Mouse (Mus musculus) hindbrain, embryonic 15.5 days (tissue): Measurements from ENCODE around the gene Pde1a. TPM values are rescaled to one million over a fixed set of nuclear protein-coding genes. Genes with fewer than 3 reads are reported as not detected.

Source experiments
- ATAC-seq: fragments of 200-750 bp; cut with Nextera tagmentation; 2 replicates; pipeline ENCODE4 v1.8.0; 2017; ENCODE audit warnings: low read depth, moderate number of reproducible peaks, moderate TSS enrichment; ENCODE audit not compliant: low FRiP score
- H3K27ac ChIP-seq: fragments of 300-500 bp; sonication (generic); replicated peaks from 2 replicates; pipeline ENCODE4 v1.5.1; 2015; ENCODE audit warnings: mild to moderate bottlenecking, inconsistent platforms
- H3K27me3 ChIP-seq: fragments of 300-500 bp; sonication (generic); 2 replicates; pipeline ENCODE4 v1.6.1; 2015; ENCODE audit warnings: control low read depth, inconsistent platforms
- H3K36me3 ChIP-seq: fragments of 300-500 bp; sonication (generic); 2 replicates; pipeline ENCODE4 v1.6.1; 2015; ENCODE audit warnings: control low read depth, inconsistent platforms
- H3K4me1 ChIP-seq: fragments of 300-500 bp; sonication (generic); replicated peaks from 2 replicates; pipeline ENCODE4 v1.6.1; 2015; ENCODE audit warnings: control low read depth, inconsistent platforms
- H3K4me2 ChIP-seq: fragments of 300-500 bp; sonication (generic); 2 replicates; pipeline ENCODE4 v1.6.1; 2015; ENCODE audit warnings: moderate library complexity, mild to moderate bottlenecking, inconsistent platforms
- H3K4me3 ChIP-seq: fragments of 300-500 bp; sonication (generic); 2 replicates; pipeline ENCODE4 v1.5.1; 2015; ENCODE audit warnings: mild to moderate bottlenecking, inconsistent platforms
- H3K9ac ChIP-seq: fragments of 300-500 bp; sonication (generic); 2 replicates; pipeline ENCODE4 v1.6.1; 2015; ENCODE audit warnings: inconsistent platforms
- H3K9me3 ChIP-seq: fragments of 300-500 bp; sonication (generic); 2 replicates; pipeline ENCODE4 v1.6.1; 2016; ENCODE audit warnings: control low read depth, inconsistent platforms
- WGBS: fragments of 180-500 bp; shearing (Covaris S2); methylation state at CpG from one replicate; pipeline ENCODE4 v1.1.7; 2015; 5-methylcytosine and 5-hydroxymethylcytosine counted together
- polyA plus RNA-seq: library from polyadenylated mRNA; unstranded; fragments of >200 nt; fragmentation: Nextera tagmentation; extraction: Ambion mirVana; gene quantifications from 2 replicates; pipeline ENCODE4 v1.2.1, GENCODE M21; 2015

Gene Pde1a
- polyA plus RNA-seq, 1 experiment from 2014 or later = 9.0 TPM

GRCm38 (mm10) chr2:80037971-80038370 is 91.3 kb downstream of the Pde1a start:
- Histone ChIP-seq H3K36me3 (no peaks in the 10 kb centered on the region), H3K27me3 (no peaks in the 10 kb centered on the region), H3K4me2 (no peak overlapping the region), H3K9me3 (no peaks in the 10 kb centered on the region), H3K27ac (no peak overlapping the region), H3K4me3 (no peak overlapping the region), H3K4me1 (no peaks in the 10 kb centered on the region), H3K9ac (no peak overlapping the region)
- WGBS = 73% methylated on average over 5 of the region's 5 CpGs
- ATAC-seq = no peak

- Histone ChIP-seq H3K9ac (no peak overlapping the region), H3K27ac (no peak overlapping the region), H3K4me3 (no peak overlapping the region), H3K4me2 (no peak overlapping the region), H3K4me1 (no peaks in the 10 kb centered on the region), H3K36me3 (no peaks in the 10 kb centered on the region), H3K9me3 (no peaks in the 10 kb centered on the region), H3K27me3 (no peaks in the 10 kb centered on the region)
- no peak for ATAC-seq
- 80% methylated on average over 2 of the region's 2 CpGs for WGBS
These were observed 100.2 kb downstream of the Pde1a start for GRCm38 (mm10) chr2:80029051-80029450.

GRCm38 (mm10) chr2:80026053-80026452 is 103.2 kb downstream of the Pde1a start:
- H3K36me3 ChIP-seq = no peaks in the 10 kb centered on the region
- no peak overlapping the region for H3K27ac ChIP-seq
- no peak overlapping the region for H3K4me2 ChIP-seq
- H3K4me1 ChIP-seq = no peaks in the 10 kb centered on the region
- ATAC-seq = no peak
- H3K9me3 ChIP-seq = no peaks in the 10 kb centered on the region
- no peaks in the 10 kb centered on the region for H3K27me3 ChIP-seq
- H3K9ac ChIP-seq = no peak overlapping the region
- no peak overlapping the region for H3K4me3 ChIP-seq
- WGBS = 95% methylated on average over 1 of the region's 1 CpGs

- Histone ChIP-seq H3K36me3 (no peaks in the 10 kb centered on the region), H3K9ac (no peak overlapping the region), H3K27ac (no peak overlapping the region), H3K4me2 (no peak overlapping the region), H3K27me3 (no peaks in the 10 kb centered on the region), H3K4me1 (no peaks in the 10 kb centered on the region), H3K9me3 (no peaks in the 10 kb centered on the region), H3K4me3 (no peak overlapping the region)
- 83% methylated on average over 1 of the region's 1 CpGs for WGBS
- no peak for ATAC-seq
These were observed 103.7 kb downstream of the Pde1a start for GRCm38 (mm10) chr2:80025597-80025996.

- WGBS = 86% methylated on average over 1 of the region's 1 CpGs
- H3K36me3 ChIP-seq = no peaks in the 10 kb centered on the region
- H3K9me3 ChIP-seq = no peaks in the 10 kb centered on the region
- no peak for ATAC-seq
- no peak overlapping the region for H3K9ac ChIP-seq
- no peak overlapping the region for H3K4me3 ChIP-seq
- H3K4me2 ChIP-seq = no peak overlapping the region
- no peaks in the 10 kb centered on the region for H3K4me1 ChIP-seq
- no peaks in the 10 kb centered on the region for H3K27me3 ChIP-seq
- no peak overlapping the region for H3K27ac ChIP-seq
These were observed 104.2 kb downstream of the Pde1a start for GRCm38 (mm10) chr2:80025038-80025437.

- H3K27me3 ChIP-seq = no peaks in the 10 kb centered on the region
- 95% methylated on average over 3 of the region's 3 CpGs for WGBS
These were observed 115.1 kb downstream of the Pde1a start for GRCm38 (mm10) chr2:80014161-80014560.

GRCm38 (mm10) chr2:80013060-80013459 is 116.2 kb downstream of the Pde1a start:
- Histone ChIP-seq H3K27me3 (no peaks in the 10 kb centered on the region), H3K4me2 (no peak overlapping the region), H3K4me1 (no peaks in the 10 kb centered on the region), H3K9ac (no peak overlapping the region), H3K27ac (no peak overlapping the region; the same call in 1 of the 2 replicates), H3K9me3 (no peaks in the 10 kb centered on the region), H3K4me3 (no peak overlapping the region), H3K36me3 (no peaks in the 10 kb centered on the region)
- 47% methylated on average over 4 of the region's 4 CpGs for WGBS
- no peak for ATAC-seq

More at GRCm38 (mm10) chr2:80014161-80014560, 115.1 kb downstream of the Pde1a start:
- no peaks in the 10 kb centered on the region for H3K9me3 ChIP-seq
- H3K4me1 ChIP-seq = no peaks in the 10 kb centered on the region
- no peak overlapping the region for H3K4me3 ChIP-seq
- H3K9ac ChIP-seq = no peak overlapping the region
- ATAC-seq = no peak
- no peak overlapping the region for H3K4me2 ChIP-seq
- no peak overlapping the region for H3K27ac ChIP-seq
- H3K36me3 ChIP-seq = no peaks in the 10 kb centered on the region

GRCm38 (mm10) chr2:79999168-79999567 is 130.1 kb downstream of the Pde1a start:
- 96% methylated on average over 3 of the region's 3 CpGs for WGBS
- Histone ChIP-seq H3K4me3 (no peak overlapping the region), H3K4me2 (no peak overlapping the region), H3K9ac (no peak overlapping the region), H3K4me1 (no peaks in the 10 kb centered on the region), H3K27ac (no peak overlapping the region), H3K36me3 (no peaks in the 10 kb centered on the region), H3K9me3 (no peaks in the 10 kb centered on the region), H3K27me3 (no peaks in the 10 kb centered on the region)
- no peak for ATAC-seq

- no peak overlapping the region for H3K4me2 ChIP-seq
- no peaks in the 10 kb centered on the region for H3K4me1 ChIP-seq
- no peaks in the 10 kb centered on the region for H3K36me3 ChIP-seq
- H3K9ac ChIP-seq = no peak overlapping the region
- no peak overlapping the region for H3K27ac ChIP-seq
- WGBS = 83% methylated on average over 2 of the region's 2 CpGs
- no peak overlapping the region for H3K4me3 ChIP-seq
- no peak for ATAC-seq
- H3K27me3 ChIP-seq = no peaks in the 10 kb centered on the region
- no peaks in the 10 kb centered on the region for H3K9me3 ChIP-seq
These were observed 130.8 kb downstream of the Pde1a start for GRCm38 (mm10) chr2:79998460-79998859.

GRCm38 (mm10) chr2:79991642-79992041 is 137.6 kb downstream of the Pde1a start:
- H3K9me3 ChIP-seq = no peaks in the 10 kb centered on the region
- no peaks in the 10 kb centered on the region for H3K4me1 ChIP-seq
- H3K4me3 ChIP-seq = no peak overlapping the region
- no peak overlapping the region for H3K27ac ChIP-seq
- no peak overlapping the region for H3K4me2 ChIP-seq
- 81% methylated on average over 6 of the region's 6 CpGs for WGBS
- no peak overlapping the region for H3K9ac ChIP-seq
- no peak for ATAC-seq
- no peaks in the 10 kb centered on the region for H3K36me3 ChIP-seq
- no peaks in the 10 kb centered on the region for H3K27me3 ChIP-seq

GRCm38 (mm10) chr2:79983778-79984177 is 145.5 kb downstream of the Pde1a start:
- no peak overlapping the region for H3K4me2 ChIP-seq
- H3K36me3 ChIP-seq = no peaks in the 10 kb centered on the region
- no peak overlapping the region for H3K9ac ChIP-seq
- 0 out of 2 replicates have a peak, but pooled peaks cover 8% of the 10 kb centered on the region for H3K4me1 ChIP-seq
- WGBS = 78% methylated on average over 4 of the region's 4 CpGs
- no peak overlapping the region for H3K4me3 ChIP-seq
- no peak for ATAC-seq
- no peaks in the 10 kb centered on the region for H3K9me3 ChIP-seq
- no peak overlapping the region for H3K27ac ChIP-seq
- no peaks in the 10 kb centered on the region for H3K27me3 ChIP-seq

- WGBS = 51% methylated on average over 9 of the region's 9 CpGs
- H3K9ac ChIP-seq = no peak overlapping the region
- H3K4me3 ChIP-seq = no peak overlapping the region
- no peaks in the 10 kb centered on the region for H3K9me3 ChIP-seq
- H3K4me1 ChIP-seq = 0 out of 2 replicates have a peak, but pooled peaks cover 8% of the 10 kb centered on the region
- H3K27ac ChIP-seq = no peak overlapping the region
- peak; percentile 69 for ATAC-seq
- H3K36me3 ChIP-seq = no peaks in the 10 kb centered on the region
- no peak overlapping the region; the same call in 1 of the 2 replicates for H3K4me2 ChIP-seq
- H3K27me3 ChIP-seq = no peaks in the 10 kb centered on the region
These were observed 146.0 kb downstream of the Pde1a start for GRCm38 (mm10) chr2:79983222-79983632.

- H3K4me2 ChIP-seq = no peak overlapping the region
- H3K9ac ChIP-seq = no peak overlapping the region
- WGBS = 96% methylated on average over 3 of the region's 3 CpGs
These were observed 147.5 kb downstream of the Pde1a start for GRCm38 (mm10) chr2:79981781-79982180.

More at GRCm38 (mm10) chr2:79981781-79982180, 147.5 kb downstream of the Pde1a start:
- Histone ChIP-seq H3K36me3 (no peaks in the 10 kb centered on the region), H3K27me3 (no peaks in the 10 kb centered on the region), H3K4me3 (no peak overlapping the region), H3K27ac (no peak overlapping the region), H3K9me3 (no peaks in the 10 kb centered on the region), H3K4me1 (0 out of 2 replicates have a peak, but pooled peaks cover 8% of the 10 kb centered on the region)
- no peak for ATAC-seq
